Mouse (Mus musculus) thymus, postnatal 14 days (tissue): Measurements from ENCODE around the gene Csnk1d.

Experiments used
- DNase-seq: peaks from one replicate; pipeline ENCODE4 v3.0.0; 2021

Gene Csnk1d

GRCm38 (mm10) chr11:120984448-120985330 lies 6.4 kb downstream of the Csnk1d start:
- DNase-seq = no peak

- no peak for DNase-seq
Observed at GRCm38 (mm10) chr11:120982459-120982858, 8.7 kb downstream of the Csnk1d start.

DNA sequence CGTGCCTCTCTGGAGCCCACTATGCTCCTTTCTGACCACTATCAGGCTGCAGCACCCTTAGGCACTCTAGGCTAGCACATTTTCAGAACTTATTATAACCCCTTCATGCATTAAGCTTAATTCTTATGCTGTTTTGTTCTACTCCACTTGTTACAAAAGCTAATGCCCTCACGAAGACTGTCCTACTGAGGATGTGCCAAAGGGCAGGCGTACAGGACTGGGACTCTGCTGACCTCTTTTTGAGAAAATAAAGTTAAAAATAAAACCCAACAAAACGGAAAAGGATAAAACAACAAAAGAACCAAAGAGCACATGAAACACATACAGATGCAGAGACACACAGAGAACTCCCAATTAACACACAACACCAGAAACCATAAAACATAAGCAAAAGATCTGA lies 9.5 kb downstream of the Csnk1d start:
- DNase-seq = no peak

DNA sequence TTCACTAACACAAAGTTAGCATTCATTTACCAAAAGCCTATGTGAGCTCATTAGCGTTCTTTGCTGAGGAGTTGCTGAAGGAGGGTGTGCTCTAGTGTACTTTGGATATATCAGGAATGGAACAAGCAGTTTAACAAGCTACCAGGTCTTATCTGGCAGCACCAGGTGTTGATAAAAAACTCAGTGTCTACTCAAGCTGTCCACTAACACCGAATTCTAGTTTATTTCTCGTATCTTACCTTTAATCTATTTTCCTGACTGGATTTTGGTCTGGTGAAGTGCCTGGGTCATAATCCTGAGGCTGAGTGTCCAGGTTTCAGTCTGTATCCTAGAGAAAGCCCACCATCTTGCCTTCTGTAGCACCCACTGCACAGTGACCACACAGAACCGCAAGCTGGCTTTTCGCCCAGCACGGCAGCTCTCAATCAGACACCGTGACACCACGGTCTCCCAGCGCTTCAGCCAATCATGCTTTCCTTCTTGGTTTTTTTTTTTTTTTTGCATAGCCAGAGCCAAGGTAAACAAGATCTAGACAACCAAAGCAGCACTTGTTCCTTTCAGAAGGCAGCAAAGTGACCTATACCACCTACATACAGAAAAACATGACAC lies 10.6 kb downstream of the Csnk1d start:
- no peak for DNase-seq

- no peak for DNase-seq
Observed at GRCm38 (mm10) chr11:120979711-120980426, 11.3 kb downstream of the Csnk1d start.

GRCm38 (mm10) chr11:120973318-120973717 lies 17.8 kb downstream of the Csnk1d start:
- no peak for DNase-seq

DNA sequence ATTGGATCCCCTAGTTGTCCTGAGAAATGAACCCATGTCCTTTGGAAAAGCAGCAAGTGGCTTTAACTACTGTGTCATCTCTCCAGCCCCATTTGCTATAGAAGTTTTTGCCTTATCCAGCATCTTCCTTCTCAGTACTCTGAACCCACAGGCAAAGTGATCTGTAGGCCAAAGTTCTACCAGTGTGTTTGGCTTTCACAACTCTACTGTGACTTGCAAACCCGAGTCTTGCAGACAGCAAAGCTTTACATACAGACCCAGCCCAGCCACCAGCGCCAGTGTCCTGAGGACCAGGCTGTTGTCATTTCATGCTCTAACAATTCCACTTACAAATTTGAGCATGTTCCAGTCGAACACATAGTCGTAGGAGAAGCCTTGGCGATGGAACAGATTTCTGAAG lies 19.9 kb downstream of the Csnk1d start:
- DNase-seq = no peak

GRCm38 (mm10) chr11:120969742-120970141 lies 21.4 kb downstream of the Csnk1d start:
- DNase-seq = no peak

DNA sequence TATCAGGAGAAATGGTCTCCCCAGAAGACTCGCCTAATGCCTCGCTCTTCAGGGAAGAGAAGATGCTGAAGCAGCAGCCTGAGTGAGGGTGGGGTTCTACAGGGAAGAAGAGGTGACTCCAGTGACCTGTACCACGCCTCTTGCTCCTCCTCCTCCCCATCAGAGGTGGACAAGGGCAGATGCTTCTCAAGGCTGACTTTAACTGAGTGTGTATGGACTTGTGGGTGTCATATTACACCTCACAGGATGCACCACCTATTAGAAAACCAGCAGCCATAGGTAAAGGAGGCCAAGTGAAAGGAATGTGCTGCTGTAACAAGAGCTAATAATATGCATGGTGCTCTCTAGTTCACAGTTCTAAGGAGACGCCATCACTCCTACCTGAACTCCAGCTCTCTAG lies 25.5 kb downstream of the Csnk1d start:
- DNase-seq = no peak

GRCm38 (mm10) chr11:120964195-120965157 lies 26.7 kb downstream of the Csnk1d start:
- no peak for DNase-seq

- DNase-seq = no peak
Observed at GRCm38 (mm10) chr11:120962909-120963308, 28.2 kb downstream of the Csnk1d start.

DNA sequence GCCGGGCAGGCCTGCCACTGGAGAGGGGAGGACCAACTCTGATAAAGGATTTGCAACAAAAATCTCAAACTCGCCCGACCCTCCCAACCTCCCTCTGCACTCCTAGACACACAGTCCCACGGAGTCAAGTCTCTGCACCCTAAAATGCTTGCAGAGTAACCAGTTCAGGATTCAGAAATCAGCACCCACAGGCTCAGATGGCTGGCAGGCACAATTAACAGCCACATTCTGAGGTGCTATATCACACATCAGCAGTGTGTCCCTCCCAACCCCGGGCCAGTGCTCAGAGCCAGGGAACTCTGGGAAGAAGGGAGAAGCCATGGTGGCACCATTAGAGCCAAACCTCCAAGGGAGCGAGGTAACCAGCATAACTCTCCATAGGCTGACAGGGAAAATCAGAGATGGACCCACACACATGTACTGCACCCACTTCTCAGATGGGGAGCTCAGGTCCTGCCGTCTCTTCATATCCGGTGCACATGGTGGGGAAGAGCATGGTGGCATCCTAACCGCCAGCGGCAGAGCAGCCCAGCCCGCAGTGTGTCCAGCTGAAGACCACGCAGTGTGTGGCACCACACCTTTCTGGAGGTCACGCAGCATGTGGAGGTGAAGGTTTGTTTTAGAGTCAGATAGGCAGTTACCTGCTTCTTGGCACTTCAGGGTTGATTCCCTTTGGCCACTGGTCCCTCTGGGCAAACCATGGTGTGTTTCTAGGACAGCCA lies 28.9 kb downstream of the Csnk1d start:
- no peak for DNase-seq

GRCm38 (mm10) chr11:120961594-120961993 lies 29.5 kb downstream of the Csnk1d start:
- no peak for DNase-seq

- DNase-seq = no peak
Observed at GRCm38 (mm10) chr11:120960248-120960647, 30.9 kb downstream of the Csnk1d start.

DNA sequence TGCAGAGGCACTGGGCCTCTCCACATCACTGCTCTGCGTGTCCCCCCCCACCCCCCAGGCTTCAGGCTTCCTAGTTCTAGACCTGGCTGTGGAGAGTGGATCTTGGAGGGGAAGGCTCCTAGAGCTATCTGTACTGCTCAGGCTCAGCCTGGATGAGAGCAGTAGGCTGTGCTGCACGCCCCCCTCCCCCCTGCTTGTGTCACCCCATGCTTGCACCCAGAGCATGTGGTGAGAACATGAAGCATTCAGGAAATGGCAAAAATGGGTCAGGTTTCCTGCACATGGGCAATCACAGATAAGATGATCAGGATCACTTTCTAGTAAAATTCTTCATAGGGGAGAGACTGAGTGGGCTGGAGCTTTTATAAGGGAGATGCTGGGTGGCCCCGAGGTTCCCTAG lies 31.6 kb downstream of the Csnk1d start:
- peak; percentile 37 for DNase-seq

GRCm38 (mm10) chr11:120959066-120959465 lies 32.1 kb downstream of the Csnk1d start:
- DNase-seq = no peak

DNA sequence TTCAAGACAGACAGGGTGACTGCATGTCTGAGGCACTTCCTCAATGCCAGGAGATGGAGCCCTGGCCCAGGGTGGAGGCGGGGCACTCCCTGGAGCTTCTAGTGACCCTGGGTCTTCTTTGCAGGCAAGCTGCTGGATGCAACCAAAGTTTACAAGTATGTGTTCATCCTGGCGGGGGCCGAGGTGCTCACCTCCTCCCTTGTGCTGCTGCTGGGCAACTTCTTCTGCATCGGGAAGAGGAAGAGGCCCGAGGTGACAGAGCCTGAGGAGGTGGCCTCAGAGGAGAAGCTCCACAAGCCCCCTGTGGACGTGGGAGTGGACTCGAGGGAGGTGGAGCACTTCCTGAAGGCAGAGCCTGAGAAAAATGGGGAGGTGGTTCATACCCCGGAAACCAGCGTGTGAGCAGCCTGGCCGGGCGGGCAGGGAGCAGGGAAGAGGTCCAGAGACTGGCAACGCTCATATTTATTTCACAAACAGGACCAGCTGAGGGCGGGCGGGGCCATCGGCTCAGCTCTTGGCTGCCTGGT lies 33.3 kb downstream of the Csnk1d start:
- no peak for DNase-seq

DNA sequence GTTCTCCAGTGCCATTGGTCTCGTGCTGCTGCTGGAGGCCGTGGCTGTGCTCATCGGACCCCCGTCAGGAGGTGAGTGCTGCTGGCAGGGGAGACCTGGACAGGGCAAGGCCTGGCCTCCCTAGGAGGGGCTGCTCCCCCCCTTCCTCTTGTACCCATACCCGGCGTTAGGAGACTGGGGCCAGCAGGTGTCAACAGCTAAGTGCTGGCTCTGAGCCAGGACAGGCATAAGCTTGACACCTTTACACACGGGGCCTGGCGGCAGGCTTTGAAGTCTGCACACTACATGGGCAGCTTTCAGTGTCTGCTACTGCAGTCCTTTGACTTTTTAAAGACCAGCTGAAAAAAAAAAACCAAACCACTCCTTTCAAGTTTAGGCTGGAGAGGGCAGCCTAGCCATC lies 34.1 kb downstream of the Csnk1d start:
- no peak for DNase-seq

DNA sequence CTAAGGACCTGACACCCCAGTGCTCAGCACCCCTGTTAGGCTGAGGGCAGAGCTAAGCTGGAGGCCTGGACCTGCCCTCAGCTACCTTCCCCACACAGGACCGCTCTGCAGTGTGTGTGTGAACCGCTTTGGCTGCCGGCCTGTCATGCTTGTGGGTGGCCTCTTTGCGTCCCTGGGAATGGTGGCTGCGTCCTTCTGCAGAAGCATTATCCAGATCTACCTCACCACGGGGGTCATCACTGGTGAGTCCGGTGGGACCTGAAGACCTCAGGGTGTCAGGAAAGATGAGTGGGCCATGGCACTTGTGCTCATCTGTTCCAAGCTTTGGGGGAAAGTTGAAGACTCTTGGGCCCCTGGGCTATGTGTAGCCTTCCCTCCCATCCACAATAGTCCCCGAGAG lies 35.4 kb downstream of the Csnk1d start:
- no peak for DNase-seq

- DNase-seq = no peak
Observed at GRCm38 (mm10) chr11:120954936-120955335, 36.2 kb downstream of the Csnk1d start.
